Comparison of ENCODE assay signal across 16 mouse cellular contexts in genomic region chr5:35465966-35466635, GRCm38 (mm10). TPM values are rescaled to one million over a fixed set of nuclear protein-coding genes. Genes with fewer than 3 reads are reported as not detected.
DNase-seq lines count a peak whose midpoint lies in the region; ATAC-seq and TF ChIP-seq lines count a peak whose summit lies in the region.
"Had no signal": no experiment of that assay in that cellular context is flagged by ENCODE, and none has a peak within 500 bp of the region (broad histone marks: within the 10 kb centered on the region; RNA-seq: fewer than 3 reads in every experiment).

No protein-coding gene starts in this region.

- peaks cover 58% of the 10 kb centered on the region for H3K27me3 ChIP-seq in kidney, embryonic 15.5 days
- peaks cover 21% of the 10 kb centered on the region; the same call in 1 of the 2 replicates for H3K27me3 ChIP-seq in kidney, embryonic 14.5 days (ENCODE audit: control insufficient read depth, insufficient read depth, low read length)
- H3K27me3 ChIP-seq in embryonic facial prominence, embryonic 11.5 days (ENCODE audit: control insufficient read depth, insufficient read depth, low read length): no peaks in the 10 kb centered on the region
- no peaks in the 10 kb centered on the region for H3K27me3 ChIP-seq in limb, embryonic 11.5 days (ENCODE audit: control insufficient read depth, insufficient read depth, low read length)
- H3K27me3 ChIP-seq in intestine, postnatal 0 days (replicated peaks; ENCODE audit: control insufficient read depth, insufficient read depth, low read length): no peaks in the 10 kb centered on the region

- no peaks in the 10 kb centered on the region for H3K36me3 ChIP-seq in kidney, embryonic 15.5 days
- no peaks in the 10 kb centered on the region for H3K36me3 ChIP-seq in kidney, embryonic 14.5 days (ENCODE audit: control insufficient read depth, insufficient read depth, low read length)
- no peaks in the 10 kb centered on the region for H3K36me3 ChIP-seq in embryonic facial prominence, embryonic 11.5 days (replicated peaks; ENCODE audit: control insufficient read depth, insufficient read depth, low read depth, low read length)
- H3K36me3 ChIP-seq in limb, embryonic 11.5 days (ENCODE audit: control insufficient read depth, insufficient read depth, low read length): no peaks in the 10 kb centered on the region
- H3K36me3 ChIP-seq in intestine, postnatal 0 days (ENCODE audit: control insufficient read depth, insufficient read depth): no peaks in the 10 kb centered on the region
- H3K36me3 ChIP-seq: heart, embryonic 15.5 days; intestine, embryonic 15.5 days had no signal

- no peak overlapping the region for H3K9ac ChIP-seq in kidney, embryonic 15.5 days
- H3K9ac ChIP-seq in kidney, embryonic 14.5 days (ENCODE audit: low read depth, low read length): no peak overlapping the region
- H3K9ac ChIP-seq in embryonic facial prominence, embryonic 11.5 days (replicated peaks; ENCODE audit: low read length): no peak overlapping the region
- no peak overlapping the region for H3K9ac ChIP-seq in limb, embryonic 11.5 days (ENCODE audit: low read length)
- H3K9ac ChIP-seq in intestine, postnatal 0 days (ENCODE audit: low read depth, low read length): no peak overlapping the region
- H3K9ac ChIP-seq: heart, embryonic 15.5 days; intestine, embryonic 15.5 days; liver, embryonic 14.5 days had no signal

- peaks cover 7% of the 10 kb centered on the region; the same call in 1 of the 2 replicates for H3K4me1 ChIP-seq in kidney, embryonic 15.5 days
- no peaks in the 10 kb centered on the region for H3K4me1 ChIP-seq in kidney, embryonic 14.5 days (ENCODE audit: control insufficient read depth, insufficient read depth, low read length)
- 0 out of 2 replicates have a peak, but pooled peaks cover 2% of the 10 kb centered on the region for H3K4me1 ChIP-seq in embryonic facial prominence, embryonic 11.5 days (ENCODE audit: control insufficient read depth, insufficient read depth, low read length)
- H3K4me1 ChIP-seq in limb, embryonic 11.5 days (ENCODE audit: control insufficient read depth, insufficient read depth, low read length): peaks cover 16% of the 10 kb centered on the region
- H3K4me1 ChIP-seq in intestine, postnatal 0 days (replicated peaks; ENCODE audit: control insufficient read depth, insufficient read depth, low read length): no peaks in the 10 kb centered on the region
- H3K4me1 ChIP-seq: heart, embryonic 15.5 days; intestine, embryonic 15.5 days had no signal

- DNase-seq in brain, adult 2 months (ENCODE audit: low read depth, low spot score): peak; percentile 18
- peak; percentile 84 for DNase-seq in embryonic facial prominence, embryonic 11.5 days (ENCODE audit: low spot score)
- peak; percentile 59 for DNase-seq in limb, embryonic 11.5 days (ENCODE audit: low spot score)
- no peak for DNase-seq in ovary, postnatal 36 days (ENCODE audit: low spot score)
- DNase-seq: adrenal gland, adult 2 months; kidney, postnatal 4 days; lung, postnatal 36 days had no signal

- H3K4me3 ChIP-seq in kidney, embryonic 15.5 days (replicated peaks): no peak overlapping the region
- no peak overlapping the region for H3K4me3 ChIP-seq in kidney, embryonic 14.5 days (ENCODE audit: low read length)
- no peak overlapping the region for H3K4me3 ChIP-seq in embryonic facial prominence, embryonic 11.5 days (ENCODE audit: low read depth, low read length)
- H3K4me3 ChIP-seq in limb, embryonic 11.5 days (ENCODE audit: low read depth, low read length): no peak overlapping the region
- no peak overlapping the region for H3K4me3 ChIP-seq in intestine, postnatal 0 days (ENCODE audit: low read depth, low read length)
- H3K4me3 ChIP-seq: heart, embryonic 15.5 days; intestine, embryonic 15.5 days had no signal

- H3K9me3 ChIP-seq in kidney, embryonic 15.5 days (replicated peaks): no peaks in the 10 kb centered on the region
- no peaks in the 10 kb centered on the region for H3K9me3 ChIP-seq in kidney, embryonic 14.5 days (ENCODE audit: control insufficient read depth, low read length)
- no peaks in the 10 kb centered on the region for H3K9me3 ChIP-seq in embryonic facial prominence, embryonic 11.5 days (replicated peaks; ENCODE audit: control insufficient read depth, low read length)
- no peaks in the 10 kb centered on the region for H3K9me3 ChIP-seq in limb, embryonic 11.5 days (ENCODE audit: control insufficient read depth, low read length)
- no peaks in the 10 kb centered on the region for H3K9me3 ChIP-seq in intestine, postnatal 0 days (ENCODE audit: control insufficient read depth)
- H3K9me3 ChIP-seq: heart, embryonic 15.5 days; intestine, embryonic 15.5 days had no signal

- no peak overlapping the region for H3K27ac ChIP-seq in kidney, embryonic 15.5 days
- H3K27ac ChIP-seq in kidney, embryonic 14.5 days (ENCODE audit: low read depth, low read length): no peak overlapping the region
- no peak overlapping the region for H3K27ac ChIP-seq in embryonic facial prominence, embryonic 11.5 days (replicated peaks; ENCODE audit: low read depth, low read length)
- H3K27ac ChIP-seq in limb, embryonic 11.5 days (replicated peaks; ENCODE audit: low read depth, low read length): no peak overlapping the region
- no peak overlapping the region for H3K27ac ChIP-seq in intestine, postnatal 0 days (ENCODE audit: low read depth, low read length)
- H3K27ac ChIP-seq: heart, embryonic 15.5 days; intestine, embryonic 15.5 days; liver, embryonic 14.5 days had no signal

- no peak for TF ChIP-seq CTCF in intestine, postnatal 0 days (IDR thresholded peaks at IDR 0.05; ENCODE audit: low read depth)

- H3K4me2 ChIP-seq in kidney, embryonic 15.5 days: peak overlapping the region; percentile 0; the same call in 1 of the 2 replicates
- H3K4me2 ChIP-seq in kidney, embryonic 14.5 days (replicated peaks; ENCODE audit: low read depth, low read length): no peak overlapping the region
- no peak overlapping the region; the same call in 1 of the 2 replicates for H3K4me2 ChIP-seq in embryonic facial prominence, embryonic 11.5 days (ENCODE audit: low read depth, low read length)
- peak overlapping the region; percentile 7; the same call in 1 of the 2 replicates for H3K4me2 ChIP-seq in limb, embryonic 11.5 days (ENCODE audit: low read depth, severe bottlenecking)
- H3K4me2 ChIP-seq in intestine, postnatal 0 days (replicated peaks; ENCODE audit: low read depth): no peak overlapping the region
- H3K4me2 ChIP-seq: heart, embryonic 15.5 days; intestine, embryonic 15.5 days had no signal

- 23% methylated on average over 21 of the region's 21 CpGs for WGBS in kidney, embryonic 15.5 days
- 25% methylated on average over 21 of the region's 21 CpGs for WGBS in kidney, embryonic 14.5 days
- 27% methylated on average over 21 of the region's 21 CpGs for WGBS in embryonic facial prominence, embryonic 11.5 days
- WGBS in limb, embryonic 11.5 days: 12% methylated on average over 21 of the region's 21 CpGs
- WGBS in intestine, postnatal 0 days: 39% methylated on average over 21 of the region's 21 CpGs

- ATAC-seq in kidney, embryonic 15.5 days (replicated peaks; ENCODE audit: low FRiP score): no peak
- no peak for ATAC-seq in kidney, embryonic 14.5 days (ENCODE audit: low FRiP score, low TSS enrichment)
- no peak for ATAC-seq in embryonic facial prominence, embryonic 11.5 days (replicated peaks; ENCODE audit: insufficient number of reproducible peaks, low FRiP score, low TSS enrichment, low read depth)
- no peak for ATAC-seq in limb, embryonic 11.5 days (ENCODE audit: insufficient number of reproducible peaks, low FRiP score, low TSS enrichment, low read depth)
- no peak for ATAC-seq in megakaryocyte, adult 5-6 weeks (ENCODE audit: poor library complexity, severe bottlenecking)
- no peak for ATAC-seq in intestine, postnatal 0 days
- ATAC-seq: CD4-positive, CD25-positive, alpha-beta regulatory T cell, adult 4 months; intestine, embryonic 15.5 days had no signal

RNA-seq across cellular contexts. Expression of gene Cpz, which starts 59.4 kb away (rescaled TPM):
- polyA plus RNA-seq in kidney, embryonic 15.5 days (2015; fragmentation: Nextera tagmentation; extraction: Ambion mirVana): 5.8 and 7.2 TPM in 2 replicates
- 1.5 and 2.1 TPM in 2 replicates for polyA plus RNA-seq in kidney, embryonic 14.5 days (2014; fragmentation: Nextera tagmentation; extraction: Ambion mirVana)
- polyA plus RNA-seq in embryonic facial prominence, embryonic 11.5 days (2014; fragmentation: Nextera tagmentation; extraction: Ambion mirVana): 3.6 and 6.0 TPM in 2 replicates
- polyA plus RNA-seq in limb, embryonic 11.5 days (2014; fragmentation: Nextera tagmentation; extraction: Ambion mirVana): 2.2 and 3.7 TPM in 2 replicates
- not detected in 2 replicates for total RNA-seq in megakaryocyte, adult 5-6 weeks (2015)
- total RNA-seq in megakaryocyte, adult 5-6 weeks (2017): not detected in 2 replicates
- 4.0 and 4.4 TPM in 2 replicates for polyA plus RNA-seq in intestine, postnatal 0 days (2015; fragmentation: Nextera tagmentation; extraction: Ambion mirVana)
- total RNA-seq: monocyte, adult 5-6 weeks had no signal

Comparison
In these comparisons a context has a peak if more than half of its experiments do, and no peak if none do; other contexts are left out.
1. H3K4me2 ChIP-seq: peak in kidney, embryonic 15.5 days (single experiment) and limb, embryonic 11.5 days (single experiment); none in kidney, embryonic 14.5 days (single experiment), embryonic facial prominence, embryonic 11.5 days (single experiment) and intestine, postnatal 0 days (single experiment).